Mouse (Mus musculus): Measurements from ENCODE around the gene Pde4a. TPM values are rescaled to one million over a fixed set of nuclear protein-coding genes. Genes with fewer than 3 reads are reported as not detected.

Pde4a gene
- polyA plus RNA-seq, 1 experiment = 7.4 TPM

DNA sequence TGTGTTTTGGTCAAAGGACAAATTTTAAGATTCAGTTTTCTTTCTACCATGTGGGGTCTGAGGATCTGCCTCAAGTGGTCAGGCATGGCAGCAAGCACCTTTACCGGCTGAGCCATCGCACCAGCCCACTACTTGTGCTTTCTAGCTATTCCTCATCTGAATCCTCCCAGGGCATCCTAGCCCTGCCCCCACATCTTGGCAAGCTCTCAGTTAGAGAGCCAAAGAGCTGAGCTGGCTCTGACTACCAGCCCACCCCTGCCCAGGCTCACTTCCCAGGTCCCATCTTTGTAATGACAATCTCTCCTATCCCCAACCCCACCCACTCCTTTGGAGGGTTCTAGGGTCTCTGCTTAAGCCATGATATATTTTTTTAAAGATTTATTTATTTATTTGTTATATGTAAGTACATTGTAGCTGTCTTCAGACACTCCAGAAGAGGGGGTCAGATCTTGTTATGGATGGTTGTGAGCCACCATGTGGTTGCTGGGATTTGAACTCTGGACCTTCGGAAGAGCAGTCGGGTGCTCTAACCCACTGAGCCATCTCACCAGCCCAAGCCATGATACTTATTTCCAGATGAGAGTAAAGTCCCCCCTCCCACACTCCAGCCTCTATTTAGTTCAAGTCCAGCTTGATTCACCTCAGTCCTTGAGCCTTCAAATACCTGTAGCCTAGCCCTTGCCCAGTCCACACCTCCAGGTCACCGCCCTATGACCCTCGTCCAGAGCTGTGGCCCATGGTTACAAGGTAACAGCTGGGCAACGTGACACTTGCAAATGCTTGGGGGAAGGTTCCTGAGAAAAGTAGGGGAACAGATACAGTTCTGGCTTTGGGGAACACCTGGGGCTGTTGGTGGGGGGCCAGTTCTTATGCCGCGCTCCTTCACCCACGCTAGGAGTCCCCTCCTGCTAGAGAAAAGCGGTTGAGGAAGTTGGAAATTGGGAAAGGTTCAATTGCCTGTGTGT, 2.1 kb upstream of the Pde4a start:
- TF ChIP-seq CTCF (IDR thresholded peaks at IDR 0.05; ENCODE audit: control insufficient read depth, insufficient read depth, insufficient read length) = no peak
- no peak for TF ChIP-seq CEBPB (IDR thresholded peaks at IDR 0.05; ENCODE audit: low read depth)
- TF ChIP-seq MYOD1 (IDR thresholded peaks at IDR 0.05; ENCODE audit: control insufficient read depth, insufficient read length, low read depth) = no peak
- no peak for TF ChIP-seq MYOG (IDR thresholded peaks at IDR 0.05; ENCODE audit: control insufficient read depth, extremely low read depth, insufficient read length)
- TF ChIP-seq FOSL1 (IDR thresholded peaks at IDR 0.05; ENCODE audit: insufficient read depth, low read length, poor library complexity, severe bottlenecking) = no peak
- Histone ChIP-seq H3K27me3 (ENCODE audit: control insufficient read depth, insufficient read depth, insufficient read length) (no peaks in the 10 kb centered on the region), H3K79me3 (ENCODE audit: low read depth) (peaks cover 6% of the 10 kb centered on the region), H3K79me2 (ENCODE audit: control insufficient read depth, insufficient read depth) (peaks cover 14% of the 10 kb centered on the region), H3ac (ENCODE audit: control insufficient read depth, insufficient read length, low read depth) (no peak overlapping the region), H3K4me3 (ENCODE audit: insufficient read depth, poor library complexity, severe bottlenecking) (no peak overlapping the region), H3K36me3 (ENCODE audit: control insufficient read depth, insufficient read depth) (no peaks in the 10 kb centered on the region)

DNA sequence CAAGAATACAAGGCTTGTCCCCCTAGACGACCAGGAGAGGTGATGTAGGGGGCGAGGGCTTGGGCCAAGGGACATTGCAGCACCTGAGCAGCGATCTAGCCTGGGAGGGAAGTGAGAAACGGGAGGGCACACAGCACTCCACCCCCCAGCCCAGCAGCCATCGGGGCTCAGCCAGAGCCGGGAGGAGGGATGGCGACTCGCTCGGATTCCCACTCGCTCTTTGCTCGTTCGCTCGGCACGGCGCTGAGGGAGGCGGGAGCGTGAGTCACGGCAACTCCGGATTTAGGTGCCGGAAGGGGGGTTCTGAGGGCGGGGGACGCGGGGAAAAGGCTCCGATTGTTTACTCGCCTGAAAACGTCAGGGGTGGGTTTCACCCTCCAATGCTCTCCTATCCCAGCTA, 1.4 kb upstream of the Pde4a start:
- H3K27me3 ChIP-seq (ENCODE audit: control insufficient read depth, insufficient read depth, insufficient read length) = no peaks in the 10 kb centered on the region
- no peak overlapping the region for H3ac ChIP-seq (ENCODE audit: control insufficient read depth, insufficient read length, low read depth)

DNA sequence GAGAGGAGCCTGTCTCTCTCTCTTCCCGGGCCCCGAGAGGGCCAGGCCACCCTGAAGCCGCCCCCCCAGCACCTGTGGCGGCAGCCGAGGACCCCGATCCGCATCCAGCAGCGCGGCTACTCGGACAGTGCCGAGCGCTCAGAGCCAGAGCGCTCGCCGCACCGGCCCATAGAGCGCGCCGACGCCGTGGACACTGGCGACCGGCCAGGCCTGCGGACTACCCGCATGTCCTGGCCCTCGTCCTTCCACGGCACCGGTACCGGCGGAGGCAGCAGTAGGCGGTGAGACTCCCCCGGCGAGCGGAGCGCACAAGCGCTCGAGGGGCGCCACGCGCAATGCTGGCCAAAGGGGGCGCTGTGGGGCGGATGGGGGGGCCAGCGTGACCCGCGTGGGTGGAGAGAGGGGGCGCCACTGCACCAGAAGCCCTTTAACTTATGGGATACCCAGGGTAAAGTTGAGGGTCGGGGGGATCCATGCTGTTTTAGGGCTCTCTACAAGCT, 488 bp downstream of the Pde4a start:
- TF ChIP-seq USF1 (IDR thresholded peaks at IDR 0.05; ENCODE audit: low read depth) = no peak
- no peak for TF ChIP-seq CEBPB (IDR thresholded peaks at IDR 0.05; ENCODE audit: low read depth)
- TF ChIP-seq MYOD1 (IDR thresholded peaks at IDR 0.05; ENCODE audit: control insufficient read depth, insufficient read length, low read depth) = no peak
- TF ChIP-seq MAX (IDR thresholded peaks at IDR 0.05) = no peak
- TF ChIP-seq CTCF (IDR thresholded peaks at IDR 0.05; ENCODE audit: control insufficient read depth, insufficient read depth, insufficient read length) = peak; percentile 97
- TF ChIP-seq FOSL1 (IDR thresholded peaks at IDR 0.05; ENCODE audit: insufficient read depth, low read length, poor library complexity, severe bottlenecking) = no peak
- no peak for TF ChIP-seq MYOG (IDR thresholded peaks at IDR 0.05; ENCODE audit: control insufficient read depth, extremely low read depth, insufficient read length)
- Histone ChIP-seq H3ac (ENCODE audit: control insufficient read depth, insufficient read length, low read depth) (peak overlapping the region; percentile 89), H3K36me3 (ENCODE audit: control insufficient read depth, insufficient read depth) (no peaks in the 10 kb centered on the region), H3K4me3 (ENCODE audit: insufficient read depth, poor library complexity, severe bottlenecking) (peak overlapping the region; percentile 42), H3K27me3 (ENCODE audit: control insufficient read depth, insufficient read depth, insufficient read length) (no peaks in the 10 kb centered on the region), H3K79me3 (ENCODE audit: low read depth) (peaks cover 7% of the 10 kb centered on the region), H3K79me2 (ENCODE audit: control insufficient read depth, insufficient read depth) (peaks cover 19% of the 10 kb centered on the region)

More for the DNA sequence above, 1.4 kb upstream of the Pde4a start:
- peaks cover 14% of the 10 kb centered on the region for H3K79me2 ChIP-seq (ENCODE audit: control insufficient read depth, insufficient read depth)
- H3K79me3 ChIP-seq (ENCODE audit: low read depth) = peaks cover 6% of the 10 kb centered on the region
- TF ChIP-seq MYOG (IDR thresholded peaks at IDR 0.05; ENCODE audit: control insufficient read depth, extremely low read depth, insufficient read length) (no peak), MAX (IDR thresholded peaks at IDR 0.05) (no peak)
- no peaks in the 10 kb centered on the region for H3K36me3 ChIP-seq (ENCODE audit: control insufficient read depth, insufficient read depth)
- peak overlapping the region; percentile 26 for H3K4me3 ChIP-seq (ENCODE audit: insufficient read depth, poor library complexity, severe bottlenecking)

DNA sequence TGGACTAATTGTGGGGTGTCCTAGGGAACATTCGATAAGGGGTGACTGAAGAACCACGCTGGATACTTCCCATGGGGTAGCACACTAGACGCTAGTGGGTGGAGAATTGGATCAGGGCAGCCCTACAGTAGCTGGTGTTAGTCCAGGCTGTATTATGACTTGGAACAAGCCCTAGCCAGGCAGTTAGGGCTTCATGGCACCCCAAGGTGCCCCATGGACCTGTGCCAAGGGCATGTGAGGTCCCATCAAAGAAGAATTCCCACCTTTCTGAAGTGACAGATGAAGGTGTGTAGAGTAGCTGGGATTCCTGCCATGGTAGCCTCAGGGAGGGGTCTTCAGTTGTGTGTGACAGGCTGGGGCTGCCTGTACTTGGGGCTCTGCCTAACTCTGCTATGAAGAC, 1.0 kb downstream of the Pde4a start:
- TF ChIP-seq MYOD1 (IDR thresholded peaks at IDR 0.05; ENCODE audit: control insufficient read depth, insufficient read length, low read depth) = no peak
- TF ChIP-seq CTCF (IDR thresholded peaks at IDR 0.05; ENCODE audit: control insufficient read depth, insufficient read depth, insufficient read length) = no peak
- TF ChIP-seq MAX (IDR thresholded peaks at IDR 0.05) = no peak
- no peak for TF ChIP-seq CEBPB (IDR thresholded peaks at IDR 0.05; ENCODE audit: low read depth)
- no peak for TF ChIP-seq FOSL1 (IDR thresholded peaks at IDR 0.05; ENCODE audit: insufficient read depth, low read length, poor library complexity, severe bottlenecking)
- no peak for TF ChIP-seq MYOG (IDR thresholded peaks at IDR 0.05; ENCODE audit: control insufficient read depth, extremely low read depth, insufficient read length)
- no peak for TF ChIP-seq USF1 (IDR thresholded peaks at IDR 0.05; ENCODE audit: low read depth)
- H3K4me3 ChIP-seq (ENCODE audit: insufficient read depth, poor library complexity, severe bottlenecking) = peak overlapping the region; percentile 42
- peaks cover 7% of the 10 kb centered on the region for H3K79me3 ChIP-seq (ENCODE audit: low read depth)
- no peaks in the 10 kb centered on the region for H3K27me3 ChIP-seq (ENCODE audit: control insufficient read depth, insufficient read depth, insufficient read length)
- peaks cover 19% of the 10 kb centered on the region for H3K79me2 ChIP-seq (ENCODE audit: control insufficient read depth, insufficient read depth)
- peak overlapping the region; percentile 32 for H3ac ChIP-seq (ENCODE audit: control insufficient read depth, insufficient read length, low read depth)
- no peaks in the 10 kb centered on the region for H3K36me3 ChIP-seq (ENCODE audit: control insufficient read depth, insufficient read depth)

DNA sequence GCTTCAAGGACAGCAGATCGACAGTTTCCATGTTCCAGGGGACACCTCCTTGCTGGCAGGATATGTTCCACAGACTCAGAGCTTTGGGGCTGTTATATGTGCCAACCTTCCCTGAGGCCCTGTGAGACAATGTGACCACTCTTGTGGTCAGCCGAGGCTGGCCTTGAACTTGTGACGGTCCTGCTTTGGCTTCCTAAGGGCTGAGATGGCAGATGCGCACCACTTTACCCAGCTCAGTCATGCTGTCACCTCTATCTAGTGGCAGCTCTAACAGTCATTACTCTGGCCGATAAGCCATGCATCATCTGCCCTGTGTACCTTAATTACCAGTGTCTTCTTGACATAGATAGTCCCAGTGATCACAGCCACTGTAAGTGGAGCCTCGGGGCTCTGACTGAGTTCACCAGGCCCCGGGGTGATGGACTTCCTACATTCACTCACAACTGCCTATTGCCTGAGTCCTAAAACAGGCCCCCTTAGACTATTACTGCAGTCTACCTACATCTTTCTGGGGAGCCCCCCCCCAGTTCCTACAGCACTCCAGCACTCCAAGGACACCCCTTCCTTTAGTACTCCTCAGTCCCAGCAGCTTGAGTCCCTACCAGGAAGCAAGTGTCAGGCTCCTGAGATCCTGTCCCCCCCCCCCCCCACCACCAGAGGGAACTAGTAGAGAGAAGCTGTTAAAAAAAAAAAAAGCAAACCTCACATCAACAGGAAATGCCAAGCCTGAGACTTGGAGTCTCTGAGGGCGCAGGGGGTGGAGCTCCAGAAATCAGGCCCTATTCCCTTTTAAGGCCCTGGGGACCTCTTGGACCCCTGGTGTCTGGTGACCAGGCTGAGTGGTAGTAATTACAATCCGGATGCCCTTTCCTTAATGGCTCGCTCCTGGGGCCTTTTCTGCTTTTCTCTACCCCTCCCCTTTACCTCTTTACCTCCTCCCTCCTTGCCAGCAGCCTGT, 1.9 kb downstream of the Pde4a start:
- no peaks in the 10 kb centered on the region for H3K36me3 ChIP-seq (ENCODE audit: control insufficient read depth, insufficient read depth)
- peak overlapping the region; percentile 29 for H3K4me3 ChIP-seq (ENCODE audit: insufficient read depth, poor library complexity, severe bottlenecking)
- peak overlapping the region; percentile 29 for H3ac ChIP-seq (ENCODE audit: control insufficient read depth, insufficient read length, low read depth)
- no peak for TF ChIP-seq CTCF (IDR thresholded peaks at IDR 0.05; ENCODE audit: control insufficient read depth, insufficient read depth, insufficient read length)
- peaks cover 19% of the 10 kb centered on the region for H3K79me2 ChIP-seq (ENCODE audit: control insufficient read depth, insufficient read depth)
- peaks cover 7% of the 10 kb centered on the region for H3K79me3 ChIP-seq (ENCODE audit: low read depth)
- no peaks in the 10 kb centered on the region for H3K27me3 ChIP-seq (ENCODE audit: control insufficient read depth, insufficient read depth, insufficient read length)

Data from C2C12 (cell line).